Comparison of ENCODE assay signal across 9 mouse cellular contexts in the genomic region with DNA sequence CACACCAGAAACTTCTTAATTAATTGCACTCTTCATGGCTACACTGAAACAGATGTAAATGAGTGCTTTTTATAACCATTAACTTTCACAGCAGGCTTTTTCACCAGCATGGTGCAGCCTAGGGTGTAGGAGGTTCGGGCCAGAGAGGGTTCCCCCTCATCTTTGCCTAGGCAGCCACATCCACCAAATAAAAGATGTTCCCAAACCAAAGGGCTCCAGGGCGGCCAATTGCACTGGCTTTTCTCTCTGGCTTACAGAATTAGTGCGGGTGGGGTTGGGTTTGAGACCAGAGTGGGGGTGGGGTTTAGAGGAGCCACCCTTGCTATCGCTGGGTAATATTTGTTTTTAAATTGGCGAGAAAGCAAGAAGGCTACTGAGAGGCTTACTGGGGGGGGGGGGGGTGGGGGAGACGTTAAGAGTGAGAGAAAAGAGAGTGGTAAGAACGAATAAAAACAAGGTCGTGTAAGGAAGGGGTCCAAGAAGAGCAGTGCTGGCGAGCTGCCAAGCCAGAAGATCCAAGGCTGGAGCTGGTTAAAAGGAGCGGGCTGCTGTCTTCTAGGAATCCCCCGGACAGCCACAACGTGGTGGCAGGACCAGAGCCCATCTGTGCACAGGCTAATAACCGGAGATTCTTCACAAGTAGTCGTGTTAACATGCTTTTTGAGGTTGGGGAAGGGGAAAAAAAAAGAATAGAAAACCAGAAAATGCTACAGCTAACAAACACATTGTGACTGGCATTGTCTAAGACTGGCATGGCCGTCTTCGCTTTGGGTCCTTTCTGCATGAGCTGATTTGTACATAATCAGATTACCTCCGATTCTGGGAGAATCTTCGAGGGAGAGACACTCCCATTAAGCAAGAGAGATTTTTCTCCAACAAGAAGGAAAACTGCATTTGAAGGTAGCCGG.
DNase-seq lines count a peak whose midpoint lies in the region; ATAC-seq and TF ChIP-seq lines count a peak whose summit lies in the region.
"Had no signal": no experiment of that assay in that cellular context is flagged by ENCODE, and none has a peak within 500 bp of the region (broad histone marks: within the 10 kb centered on the region; RNA-seq: fewer than 3 reads in every experiment).

No protein-coding gene starts in this region.

- ATAC-seq in kidney, embryonic 14.5 days (ENCODE audit: low FRiP score, low TSS enrichment): peak; percentile 75
- peak; percentile 65 for ATAC-seq in forebrain, postnatal 0 days
- peak; percentile 65 for ATAC-seq in midbrain, embryonic 14.5 days (ENCODE audit: low FRiP score, low TSS enrichment)

- no peak for TF ChIP-seq CTCF in forebrain, postnatal 0 days (IDR thresholded peaks at IDR 0.05; ENCODE audit: low read depth)

- H3K27me3 ChIP-seq in kidney, embryonic 14.5 days (ENCODE audit: control insufficient read depth, insufficient read depth, low read length): no peaks in the 10 kb centered on the region
- no peaks in the 10 kb centered on the region for H3K27me3 ChIP-seq in forebrain, postnatal 0 days (ENCODE audit: insufficient read depth, low read length)
- no peaks in the 10 kb centered on the region for H3K27me3 ChIP-seq in midbrain, embryonic 14.5 days (ENCODE audit: control insufficient read depth, insufficient read depth, low read length)
- H3K27me3 ChIP-seq: megakaryocyte, embryonic 14.5 days had no signal

- 27% methylated on average over 19 of the region's 19 CpGs for WGBS in kidney, embryonic 14.5 days
- 7% methylated on average over 19 of the region's 19 CpGs for WGBS in forebrain, postnatal 0 days
- 6% methylated on average over 19 of the region's 19 CpGs for WGBS in midbrain, embryonic 14.5 days

- H3K4me2 ChIP-seq in kidney, embryonic 14.5 days (replicated peaks; ENCODE audit: low read depth, low read length): peak overlapping the region; percentile 31
- H3K4me2 ChIP-seq in forebrain, postnatal 0 days (ENCODE audit: low read depth): peak overlapping the region; percentile 45
- H3K4me2 ChIP-seq in midbrain, embryonic 14.5 days (ENCODE audit: low read length): peak overlapping the region; percentile 52

- H3K4me3 ChIP-seq in kidney, embryonic 14.5 days (ENCODE audit: low read length): peak overlapping the region; percentile 5; the same call in 1 of the 2 replicates
- peak overlapping the region; percentile 13 for H3K4me3 ChIP-seq in forebrain, postnatal 0 days (ENCODE audit: low read depth, low read length)
- peak overlapping the region; percentile 17 for H3K4me3 ChIP-seq in midbrain, embryonic 14.5 days (replicated peaks; ENCODE audit: low read depth, low read length)
- H3K4me3 ChIP-seq: megakaryocyte, embryonic 14.5 days had no signal

- no peak overlapping the region for H3K27ac ChIP-seq in kidney, embryonic 14.5 days (ENCODE audit: low read depth, low read length)
- no peak overlapping the region for H3K27ac ChIP-seq in forebrain, postnatal 0 days (ENCODE audit: low read depth, low read length)
- peak overlapping the region; percentile 55; the same call in 1 of the 2 replicates for H3K27ac ChIP-seq in midbrain, embryonic 14.5 days (replicated peaks; ENCODE audit: low read depth, low read length)

- H3K36me3 ChIP-seq in kidney, embryonic 14.5 days (ENCODE audit: control insufficient read depth, insufficient read depth, low read length): no peaks in the 10 kb centered on the region
- no peaks in the 10 kb centered on the region for H3K36me3 ChIP-seq in forebrain, postnatal 0 days (ENCODE audit: insufficient read depth)
- no peaks in the 10 kb centered on the region for H3K36me3 ChIP-seq in midbrain, embryonic 14.5 days (ENCODE audit: control insufficient read depth, insufficient read depth, low read length)

- H3K9ac ChIP-seq in kidney, embryonic 14.5 days (ENCODE audit: low read depth, low read length): no peak overlapping the region
- H3K9ac ChIP-seq in forebrain, postnatal 0 days: peak overlapping the region; percentile 6; the same call in 1 of the 2 replicates
- H3K9ac ChIP-seq in midbrain, embryonic 14.5 days (replicated peaks; ENCODE audit: low read length): peak overlapping the region; percentile 7; the same call in 1 of the 2 replicates

- peaks cover 6% of the 10 kb centered on the region; the same call in 1 of the 2 replicates for H3K4me1 ChIP-seq in kidney, embryonic 14.5 days (ENCODE audit: control insufficient read depth, insufficient read depth, low read length)
- H3K4me1 ChIP-seq in forebrain, postnatal 0 days (ENCODE audit: insufficient read depth): 0 out of 2 replicates have a peak, but pooled peaks cover 5% of the 10 kb centered on the region
- H3K4me1 ChIP-seq in midbrain, embryonic 14.5 days (ENCODE audit: control insufficient read depth, insufficient read depth, low read length): peaks cover 23% of the 10 kb centered on the region
- H3K4me1 ChIP-seq: megakaryocyte, embryonic 14.5 days had no signal

- no peaks in the 10 kb centered on the region for H3K9me3 ChIP-seq in kidney, embryonic 14.5 days (ENCODE audit: control insufficient read depth, low read length)
- no peaks in the 10 kb centered on the region for H3K9me3 ChIP-seq in forebrain, postnatal 0 days (ENCODE audit: low read length)
- no peaks in the 10 kb centered on the region for H3K9me3 ChIP-seq in midbrain, embryonic 14.5 days (ENCODE audit: control insufficient read depth, low read length)

- DNase-seq in kidney, adult 9 months: no peak
- peak; percentile 17 for DNase-seq in embryo, embryonic 11.5 days (ENCODE audit: low read depth, low spot score)
- DNase-seq in forebrain, postnatal 0 days: peak; percentile 50
- DNase-seq in midbrain, embryonic 14.5 days: peak; percentile 81
- no peak for DNase-seq in spleen, postnatal 4 days (ENCODE audit: low spot score in 2 of 2)
- no peak for DNase-seq in adipocyte (ENCODE audit: low spot score)
- DNase-seq in thymus, postnatal 0 days (ENCODE audit: low spot score): no peak

Comparison
In these comparisons a context has a peak if more than half of its experiments do, and no peak if none do; other contexts are left out.
1. DNase-seq: peak in embryo, embryonic 11.5 days (single experiment), forebrain, postnatal 0 days (single experiment) and midbrain, embryonic 14.5 days (single experiment); none in kidney, adult 9 months (single experiment), spleen, postnatal 4 days (0 of 2), adipocyte (single experiment) and thymus, postnatal 0 days (single experiment).
2. Peak in every context shown above with its lines, with median percentiles within 50 percentile points of each other: ATAC-seq, H3K4me2 ChIP-seq and H3K4me3 ChIP-seq.